Comparison of ENCODE assay signal across 8 mouse cellular contexts in the genomic region with DNA sequence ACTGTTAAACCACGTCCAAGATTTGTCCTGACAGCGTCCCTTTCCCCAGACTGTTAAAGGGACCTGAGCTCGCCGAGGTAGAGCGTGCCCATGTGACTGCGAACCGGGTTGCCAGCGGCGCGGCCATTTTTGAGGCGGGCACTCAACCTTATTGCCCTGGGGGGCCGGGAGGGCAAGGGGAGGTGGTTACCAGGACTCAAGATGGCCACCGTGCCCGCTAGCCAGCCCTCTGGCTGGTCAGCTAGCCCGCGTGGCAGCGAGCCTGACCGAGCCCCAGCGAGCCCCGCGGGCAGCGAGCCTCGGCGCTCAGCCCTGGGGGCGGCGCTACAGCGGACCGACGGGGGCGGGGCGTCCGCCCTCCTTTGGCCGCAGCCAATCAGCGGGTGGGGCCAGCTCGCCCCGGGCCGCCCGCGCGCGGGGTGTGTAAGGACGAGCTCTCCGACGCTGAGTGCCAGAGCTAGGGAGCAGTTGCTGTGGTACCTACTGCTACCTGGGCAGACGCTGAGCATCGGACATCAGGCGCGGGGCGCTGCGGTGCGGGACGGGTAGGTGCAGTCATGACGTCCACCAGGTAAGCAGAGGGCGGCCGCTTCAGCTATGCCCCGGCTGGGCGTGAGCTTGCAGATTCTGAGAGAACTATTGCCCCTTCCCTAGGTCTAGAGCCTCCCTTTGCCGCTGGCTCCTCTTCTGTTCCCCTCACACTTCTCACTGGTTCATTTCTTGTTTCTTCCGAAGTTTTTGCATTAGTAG. TPM values are rescaled to one million over a fixed set of nuclear protein-coding genes. Genes with fewer than 3 reads are reported as not detected.
DNase-seq lines count a peak whose midpoint lies in the region; ATAC-seq and TF ChIP-seq lines count a peak whose summit lies in the region.

No protein-coding gene starts in this region.

- H3K4me3 ChIP-seq in ES-Bruce4 (ENCODE audit: low read depth, low read length), result peak overlapping the region; percentile 82
- H3K4me3 ChIP-seq in forebrain, embryonic 12.5 days (replicated peaks), result peak overlapping the region; percentile 65
- peak overlapping the region; percentile 78 for H3K4me3 ChIP-seq in heart, postnatal 0 days (ENCODE audit: low read depth, low read length)
- H3K4me3 ChIP-seq in liver, embryonic 16.5 days (ENCODE audit: low read depth, low read length), result peak overlapping the region; percentile 84
- peak overlapping the region; percentile 58 for H3K4me3 ChIP-seq in neural tube, embryonic 12.5 days
- peak overlapping the region; percentile 60 for H3K4me3 ChIP-seq in stomach, postnatal 0 days (ENCODE audit: low read depth, low read length)

- no peaks in the 10 kb centered on the region for H3K4me1 ChIP-seq in ES-Bruce4 (ENCODE audit: control insufficient read depth, insufficient read depth, low read length)
- peaks cover 6% of the 10 kb centered on the region for H3K4me1 ChIP-seq in forebrain, embryonic 12.5 days
- H3K4me1 ChIP-seq in heart, postnatal 0 days (ENCODE audit: control insufficient read depth, insufficient read depth), result peaks cover 23% of the 10 kb centered on the region
- peaks cover 43% of the 10 kb centered on the region for H3K4me1 ChIP-seq in liver, embryonic 16.5 days (ENCODE audit: control insufficient read depth, low read depth, low read length)
- H3K4me1 ChIP-seq in neural tube, embryonic 12.5 days, result peaks cover 5% of the 10 kb centered on the region
- H3K4me1 ChIP-seq in stomach, postnatal 0 days (replicated peaks; ENCODE audit: control insufficient read depth, insufficient read depth), result peaks cover 6% of the 10 kb centered on the region; the same call in 1 of the 2 replicates

- no peak for TF ChIP-seq EP300 in ES-Bruce4 (IDR thresholded peaks at IDR 0.05; ENCODE audit: insufficient read depth, low read depth, low read length)
- peak; percentile 59; the same call in 1 of the 2 replicates for TF ChIP-seq EP300 in heart, postnatal 0 days (IDR thresholded peaks at IDR 0.05; ENCODE audit: low read depth)
- no peak for TF ChIP-seq EP300 in stomach, postnatal 0 days (optimal IDR thresholded peaks at IDR 0.05)

- peak overlapping the region; percentile 62 for H3K9ac ChIP-seq in ES-Bruce4 (ENCODE audit: low read depth, poor library complexity, severe bottlenecking)
- H3K9ac ChIP-seq in forebrain, embryonic 12.5 days, result peak overlapping the region; percentile 63
- peak overlapping the region; percentile 77 for H3K9ac ChIP-seq in heart, postnatal 0 days (replicated peaks; ENCODE audit: low read depth, low read length)
- H3K9ac ChIP-seq in liver, embryonic 16.5 days (ENCODE audit: low read depth, low read length), result peak overlapping the region; percentile 88
- peak overlapping the region; percentile 76 for H3K9ac ChIP-seq in neural tube, embryonic 12.5 days
- peak overlapping the region; percentile 71 for H3K9ac ChIP-seq in stomach, postnatal 0 days (ENCODE audit: low read length)

- WGBS in forebrain, embryonic 12.5 days, result under 1% methylated on average over 59 of the region's 59 CpGs
- WGBS in heart, postnatal 0 days, result under 1% methylated on average over 56 of the region's 59 CpGs
- under 1% methylated on average over 56 of the region's 59 CpGs for WGBS in liver, embryonic 16.5 days (ENCODE audit: insufficient replicate concordance)
- WGBS in neural tube, embryonic 12.5 days, result under 1% methylated on average over 59 of the region's 59 CpGs
- WGBS in stomach, postnatal 0 days, result under 1% methylated on average over 55 of the region's 59 CpGs

- peak overlapping the region; percentile 30 for H3K27ac ChIP-seq in ES-Bruce4 (ENCODE audit: insufficient read depth, low read length)
- H3K27ac ChIP-seq in forebrain, embryonic 12.5 days, result peak overlapping the region; percentile 61
- peak overlapping the region; percentile 90 for H3K27ac ChIP-seq in heart, postnatal 0 days (ENCODE audit: low read depth)
- H3K27ac ChIP-seq in liver, embryonic 16.5 days (ENCODE audit: low read length), result peak overlapping the region; percentile 96
- no peak overlapping the region; the same call in 1 of the 2 replicates for H3K27ac ChIP-seq in neural tube, embryonic 12.5 days
- peak overlapping the region; percentile 89 for H3K27ac ChIP-seq in stomach, postnatal 0 days (replicated peaks)

- H3K9me3 ChIP-seq in ES-Bruce4 (replicated peaks; ENCODE audit: control insufficient read depth, insufficient read depth, low read length, poor library complexity, severe bottlenecking), result no peaks in the 10 kb centered on the region
- no peaks in the 10 kb centered on the region for H3K9me3 ChIP-seq in forebrain, embryonic 12.5 days
- no peaks in the 10 kb centered on the region for H3K9me3 ChIP-seq in heart, postnatal 0 days (replicated peaks; ENCODE audit: control insufficient read depth, low read length)
- H3K9me3 ChIP-seq in liver, embryonic 16.5 days (replicated peaks; ENCODE audit: control insufficient read depth, low read length), result no peaks in the 10 kb centered on the region
- no peaks in the 10 kb centered on the region for H3K9me3 ChIP-seq in neural tube, embryonic 12.5 days
- no peaks in the 10 kb centered on the region for H3K9me3 ChIP-seq in stomach, postnatal 0 days (ENCODE audit: control insufficient read depth, low read length)

- ATAC-seq in forebrain, embryonic 12.5 days (ENCODE audit: low FRiP score), result peak; percentile 99
- peak; percentile 97 for ATAC-seq in heart, postnatal 0 days (ENCODE audit: insufficient read depth, low read depth)
- peak; percentile 93 for ATAC-seq in liver, embryonic 16.5 days (ENCODE audit: low read depth)
- ATAC-seq in neural tube, embryonic 12.5 days (ENCODE audit: low FRiP score, low read depth), result peak; percentile 97
- peak; percentile 99 for ATAC-seq in stomach, postnatal 0 days (ENCODE audit: low FRiP score, low TSS enrichment)

- TF ChIP-seq POLR2A in ES-Bruce4 (IDR thresholded peaks at IDR 0.05; ENCODE audit: insufficient read depth, low read length), result peak; percentile 32

- H3K4me2 ChIP-seq in forebrain, embryonic 12.5 days, result peak overlapping the region; percentile 87
- peak overlapping the region; percentile 93 for H3K4me2 ChIP-seq in heart, postnatal 0 days (ENCODE audit: low read depth, low read length)
- peak overlapping the region; percentile 90 for H3K4me2 ChIP-seq in liver, embryonic 16.5 days (ENCODE audit: low read depth, low read length)
- H3K4me2 ChIP-seq in neural tube, embryonic 12.5 days (replicated peaks), result peak overlapping the region; percentile 85
- peak overlapping the region; percentile 86 for H3K4me2 ChIP-seq in stomach, postnatal 0 days (replicated peaks; ENCODE audit: low read depth)

- H3K36me3 ChIP-seq in ES-Bruce4 (ENCODE audit: control insufficient read depth, insufficient read depth, low read length, poor library complexity, severe bottlenecking), result no peaks in the 10 kb centered on the region
- H3K36me3 ChIP-seq in forebrain, embryonic 12.5 days (replicated peaks), result no peaks in the 10 kb centered on the region
- H3K36me3 ChIP-seq in heart, postnatal 0 days (replicated peaks; ENCODE audit: control insufficient read depth, insufficient read depth, low read length), result no peaks in the 10 kb centered on the region
- H3K36me3 ChIP-seq in liver, embryonic 16.5 days (ENCODE audit: control insufficient read depth, insufficient read depth), result no peaks in the 10 kb centered on the region
- no peaks in the 10 kb centered on the region for H3K36me3 ChIP-seq in neural tube, embryonic 12.5 days
- no peaks in the 10 kb centered on the region for H3K36me3 ChIP-seq in stomach, postnatal 0 days (ENCODE audit: control insufficient read depth, insufficient read depth, low read length)

- H3K27me3 ChIP-seq in ES-Bruce4 (ENCODE audit: control insufficient read depth, insufficient read depth, low read length, poor library complexity, severe bottlenecking), result no peaks in the 10 kb centered on the region
- H3K27me3 ChIP-seq in forebrain, embryonic 12.5 days, result no peaks in the 10 kb centered on the region
- no peaks in the 10 kb centered on the region for H3K27me3 ChIP-seq in heart, postnatal 0 days (ENCODE audit: control insufficient read depth, insufficient read depth, low read length)
- no peaks in the 10 kb centered on the region for H3K27me3 ChIP-seq in liver, embryonic 16.5 days (ENCODE audit: control insufficient read depth, insufficient read depth, low read depth, low read length)
- no peaks in the 10 kb centered on the region for H3K27me3 ChIP-seq in neural tube, embryonic 12.5 days (replicated peaks)
- no peaks in the 10 kb centered on the region for H3K27me3 ChIP-seq in stomach, postnatal 0 days (ENCODE audit: control insufficient read depth, insufficient read depth, low read length)

- TF ChIP-seq CTCF in ES-Bruce4 (IDR thresholded peaks at IDR 0.05; ENCODE audit: low read depth, low read length), result no peak
- TF ChIP-seq CTCF in heart, postnatal 0 days (IDR thresholded peaks at IDR 0.05; ENCODE audit: low read depth), result no peak
- TF ChIP-seq CTCF in stomach, postnatal 0 days (IDR thresholded peaks at IDR 0.05; ENCODE audit: low read depth), result peak; percentile 22; the same call in 1 of the 2 replicates

- peak; percentile 89 for DNase-seq in c-Kit-positive CD71-positive TER-119-positive erythroid progenitor cells, embryonic 14.5 days (ENCODE audit: low spot score)
- peak; percentile 91 for DNase-seq in heart, postnatal 0 days (ENCODE audit: low spot score)
- DNase-seq in kidney, postnatal 4 days, result peak; percentile 91 to 95
- peak; percentile 94 for DNase-seq in stomach, postnatal 0 days (ENCODE audit: low spot score)

RNA-seq across cellular contexts. Expression of a gene that starts 23.6 kb away (rescaled TPM):
- polyA plus RNA-seq in ES-Bruce4 (2011; ENCODE audit: insufficient read depth, insufficient read length, low read depth, missing spikeins), result 110 and 117 TPM in 2 replicates
- polyA plus RNA-seq in forebrain, embryonic 12.5 days (2016; fragmentation: Nextera tagmentation; extraction: Ambion mirVana), result 107 and 117 TPM in 2 replicates
- total RNA-seq in heart, postnatal 0 days (2014; rRNA removed; ENCODE audit: low replicate concordance), result 126 and 133 TPM in 2 replicates
- polyA plus RNA-seq in heart, postnatal 0 days (2015; fragmentation: Nextera tagmentation; extraction: Ambion mirVana), result 246 and 255 TPM in 2 replicates
- polyA plus RNA-seq in liver, embryonic 16.5 days (2015; fragmentation: Nextera tagmentation; extraction: Ambion mirVana), result 224 and 254 TPM in 2 replicates
- polyA plus RNA-seq in neural tube, embryonic 12.5 days (2016; fragmentation: Nextera tagmentation; extraction: Ambion mirVana), result 68.1 and 71.0 TPM in 2 replicates
- 106 and 110 TPM in 2 replicates for polyA plus RNA-seq in stomach, postnatal 0 days (2015; fragmentation: Nextera tagmentation; extraction: Ambion mirVana)

RNA-seq across cellular contexts. Expression of a gene that starts 23.6 kb away (rescaled TPM):
- polyA plus RNA-seq in ES-Bruce4 (2011; ENCODE audit: insufficient read depth, insufficient read length, low read depth, missing spikeins), result 103 and 107 TPM in 2 replicates
- 121 and 127 TPM in 2 replicates for polyA plus RNA-seq in forebrain, embryonic 12.5 days (2016; fragmentation: Nextera tagmentation; extraction: Ambion mirVana)
- total RNA-seq in heart, postnatal 0 days (2014; rRNA removed; ENCODE audit: low replicate concordance), result 63.7 and 65.4 TPM in 2 replicates
- polyA plus RNA-seq in heart, postnatal 0 days (2015; fragmentation: Nextera tagmentation; extraction: Ambion mirVana), result 43.6 and 44.7 TPM in 2 replicates
- 31.6 and 33.4 TPM in 2 replicates for polyA plus RNA-seq in liver, embryonic 16.5 days (2015; fragmentation: Nextera tagmentation; extraction: Ambion mirVana)
- 94.4 and 113 TPM in 2 replicates for polyA plus RNA-seq in neural tube, embryonic 12.5 days (2016; fragmentation: Nextera tagmentation; extraction: Ambion mirVana)
- 42.7 and 46.8 TPM in 2 replicates for polyA plus RNA-seq in stomach, postnatal 0 days (2015; fragmentation: Nextera tagmentation; extraction: Ambion mirVana)
